Mouse (Mus musculus) embryonic facial prominence, embryonic 11.5 days (tissue): ENCODE measurements at regions not wholly inside any gene's neighbourhood (a gene's known extent, or its start where the extent isn't known, plus 50 kb on each side); places are given as distances from the start of the nearest gene placed in this dataset.

Experiments
- ATAC-seq: fragments of 200-750 bp; cut with Nextera tagmentation; replicated peaks from 2 replicates; pipeline ENCODE4 v1.8.0; 2017; ENCODE audit warnings: low read depth; ENCODE audit not compliant: insufficient number of reproducible peaks, low FRiP score, low TSS enrichment
- DNase-seq: peaks from one replicate; pipeline ENCODE4 v3.0.0-alpha.2; 2015; ENCODE audit warnings: low spot score
- H3K27ac ChIP-seq: fragments of 300-500 bp; sonication (generic); replicated peaks from 2 replicates; pipeline ENCODE4 v1.5.1; 2014; ENCODE audit warnings: mild to moderate bottlenecking, low read depth, low read length, control low read depth
- H3K27me3 ChIP-seq: fragments of 300-500 bp; sonication (generic); 2 replicates; pipeline ENCODE4 v1.6.1; 2014; ENCODE audit warnings: mild to moderate bottlenecking, low read length, moderate library complexity, mixed read lengths; ENCODE audit not compliant: control insufficient read depth, insufficient read depth
- H3K36me3 ChIP-seq: fragments of 300-500 bp; sonication (generic); replicated peaks from 2 replicates; pipeline ENCODE4 v1.6.1; 2014; ENCODE audit warnings: low read depth, mild to moderate bottlenecking, low read length, moderate library complexity, mixed read lengths; ENCODE audit not compliant: control insufficient read depth, insufficient read depth
- H3K4me1 ChIP-seq: fragments of 300-500 bp; sonication (generic); 2 replicates; pipeline ENCODE4 v1.6.1; 2014; ENCODE audit warnings: low read length, mixed read lengths; ENCODE audit not compliant: control insufficient read depth, insufficient read depth
- H3K4me2 ChIP-seq: fragments of 300-500 bp; sonication (generic); 2 replicates; pipeline ENCODE4 v1.6.1; 2014; ENCODE audit warnings: low read depth, mild to moderate bottlenecking, control low read depth, low read length, moderate library complexity
- H3K4me3 ChIP-seq: fragments of 300-500 bp; sonication (generic); 2 replicates; pipeline ENCODE4 v1.5.1; 2014; ENCODE audit warnings: low read depth, low read length, control low read depth
- H3K9ac ChIP-seq: fragments of 300-500 bp; sonication (generic); replicated peaks from 2 replicates; pipeline ENCODE4 v1.6.1; 2014; ENCODE audit warnings: mild to moderate bottlenecking, control low read depth, low read length
- H3K9me3 ChIP-seq: fragments of 300-500 bp; sonication (generic); replicated peaks from 2 replicates; pipeline ENCODE4 v1.6.1; 2016; ENCODE audit warnings: mild to moderate bottlenecking, low read length, inconsistent platforms, mixed read lengths; ENCODE audit not compliant: control insufficient read depth
- whole genome bisulfite sequencing: fragments of 180-500 bp; shearing (Covaris S2); extraction: QIAGEN DNeasy Blood & Tissue Kit; methylation state at CpG from one replicate; pipeline ENCODE4 v1.1.7; 2014; 5-methylcytosine and 5-hydroxymethylcytosine counted together

GRCm38 (mm10) chr2:74039580-74039979 is 128.5 kb upstream of the Atp5g3 start:
- DNase-seq = no peak
- 61% methylated on average over 6 of the region's 6 CpGs for WGBS
- no peaks in the 10 kb centered on the region for H3K27me3 ChIP-seq
- no peak overlapping the region for H3K9ac ChIP-seq
- H3K9me3 ChIP-seq = no peaks in the 10 kb centered on the region
- H3K4me3 ChIP-seq = no peak overlapping the region
- ATAC-seq = no peak
- no peaks in the 10 kb centered on the region for H3K36me3 ChIP-seq
- no peaks in the 10 kb centered on the region for H3K4me1 ChIP-seq
- H3K4me2 ChIP-seq = no peak overlapping the region
- H3K27ac ChIP-seq = no peak overlapping the region

- H3K9ac ChIP-seq = no peak overlapping the region
- H3K9me3 ChIP-seq = no peaks in the 10 kb centered on the region
- H3K4me3 ChIP-seq = no peak overlapping the region
- no peaks in the 10 kb centered on the region for H3K4me1 ChIP-seq
- 90% methylated on average over 9 of the region's 9 CpGs for WGBS
- no peak for ATAC-seq
- H3K4me2 ChIP-seq = no peak overlapping the region
- H3K27me3 ChIP-seq = no peaks in the 10 kb centered on the region
- H3K27ac ChIP-seq = no peak overlapping the region
- no peaks in the 10 kb centered on the region for H3K36me3 ChIP-seq
- no peak for DNase-seq
Measured at GRCm38 (mm10) chr2:74036043-74036442, 124.9 kb upstream of the Atp5g3 start.

GRCm38 (mm10) chr2:74032177-74033021 is 121.3 kb upstream of the Atp5g3 start:
- ATAC-seq (no peak), DNase-seq (no peak)
- Histone ChIP-seq H3K27me3 (no peaks in the 10 kb centered on the region), H3K36me3 (no peaks in the 10 kb centered on the region), H3K9me3 (no peaks in the 10 kb centered on the region), H3K27ac (no peak overlapping the region), H3K4me2 (no peak overlapping the region), H3K4me3 (no peak overlapping the region), H3K4me1 (no peaks in the 10 kb centered on the region), H3K9ac (no peak overlapping the region)
- 72% methylated on average over 11 of the region's 11 CpGs for WGBS

GRCm38 (mm10) chr2:74029938-74030337 is 118.8 kb upstream of the Atp5g3 start:
- Histone ChIP-seq H3K4me2 (no peak overlapping the region), H3K4me1 (no peaks in the 10 kb centered on the region), H3K36me3 (no peaks in the 10 kb centered on the region), H3K4me3 (no peak overlapping the region), H3K9me3 (no peaks in the 10 kb centered on the region), H3K9ac (no peak overlapping the region), H3K27ac (no peak overlapping the region), H3K27me3 (no peaks in the 10 kb centered on the region)
- no peak for ATAC-seq
- no peak for DNase-seq
- WGBS = 89% methylated on average over 9 of the region's 9 CpGs

- H3K27me3 ChIP-seq = no peaks in the 10 kb centered on the region
- H3K36me3 ChIP-seq = no peaks in the 10 kb centered on the region
- no peak overlapping the region for H3K4me2 ChIP-seq
- no peak overlapping the region for H3K4me3 ChIP-seq
- no peaks in the 10 kb centered on the region for H3K9me3 ChIP-seq
- H3K27ac ChIP-seq = no peak overlapping the region
- no peak overlapping the region for H3K9ac ChIP-seq
- ATAC-seq (no peak), DNase-seq (peak; percentile 66)
- no peaks in the 10 kb centered on the region for H3K4me1 ChIP-seq
- 55% methylated on average over 11 of the region's 11 CpGs for WGBS
Measured at GRCm38 (mm10) chr2:74027404-74028104, 116.4 kb upstream of the Atp5g3 start.

GRCm38 (mm10) chr2:74015146-74015545 is 104.0 kb upstream of the Atp5g3 start:
- H3K4me2 ChIP-seq = no peak overlapping the region
- H3K27me3 ChIP-seq = no peaks in the 10 kb centered on the region
- no peaks in the 10 kb centered on the region for H3K36me3 ChIP-seq
- H3K9me3 ChIP-seq = no peaks in the 10 kb centered on the region
- no peaks in the 10 kb centered on the region for H3K4me1 ChIP-seq
- DNase-seq (no peak), ATAC-seq (no peak)
- no peak overlapping the region for H3K27ac ChIP-seq
- no peak overlapping the region for H3K9ac ChIP-seq
- 86% methylated on average over 7 of the region's 7 CpGs for WGBS
- H3K4me3 ChIP-seq = no peak overlapping the region

GRCm38 (mm10) chr2:74014201-74014600 is 103.1 kb upstream of the Atp5g3 start:
- ATAC-seq (no peak), DNase-seq (no peak)
- Histone ChIP-seq H3K9me3 (no peaks in the 10 kb centered on the region), H3K9ac (no peak overlapping the region), H3K4me1 (no peaks in the 10 kb centered on the region), H3K4me2 (no peak overlapping the region), H3K27me3 (no peaks in the 10 kb centered on the region), H3K4me3 (no peak overlapping the region), H3K36me3 (no peaks in the 10 kb centered on the region), H3K27ac (no peak overlapping the region)
- 87% methylated on average over 3 of the region's 3 CpGs for WGBS

- Histone ChIP-seq H3K4me3 (no peak overlapping the region), H3K27ac (no peak overlapping the region), H3K9me3 (no peaks in the 10 kb centered on the region), H3K4me2 (no peak overlapping the region), H3K9ac (no peak overlapping the region), H3K36me3 (no peaks in the 10 kb centered on the region), H3K4me1 (no peaks in the 10 kb centered on the region), H3K27me3 (no peaks in the 10 kb centered on the region)
- WGBS = 14% methylated on average over 2 of the region's 2 CpGs
- ATAC-seq (no peak), DNase-seq (peak; percentile 56)
Measured at GRCm38 (mm10) chr2:73998531-73998930, 87.4 kb upstream of the Atp5g3 start.
